Mouse (Mus musculus) ovary, postnatal 36 days (tissue): Measurements from ENCODE around the gene Mrpl40.
"Not testable (repeated sequence)": the region's sequence is repeated elsewhere in the genome, so short reads cannot be mapped to it uniquely, and the experiment has no call there.

Experiments used
- DNase-seq: peaks from one replicate; pipeline ENCODE4 v3.0.0; 2022; ENCODE audit warnings: low spot score, mixed read lengths

The Mrpl40 gene

GRCm38 (mm10) chr16:18876442-18877308, at the start of gene Mrpl40, which contains the start of gene Hira:
TSS of gene Mrpl40 (minus strand) at chr16:18876862.
TSS of gene Hira (plus strand) at chr16:18877037.
- peak; percentile 96 for DNase-seq

GRCm38 (mm10) chr16:18921771-18922170, 45.1 kb upstream of the Mrpl40 start:
- DNase-seq: no peak

GRCm38 (mm10) chr16:18916064-18916463, 39.4 kb upstream of the Mrpl40 start:
- DNase-seq: no peak

- DNase-seq: no peak
These were observed 29.0 kb upstream of the Mrpl40 start for GRCm38 (mm10) chr16:18905648-18906047.

- peak; percentile 19 for DNase-seq
These were observed 19.8 kb upstream of the Mrpl40 start for GRCm38 (mm10) chr16:18896429-18896828.

GRCm38 (mm10) chr16:18895249-18895648, 18.6 kb upstream of the Mrpl40 start:
- no peak for DNase-seq

GRCm38 (mm10) chr16:18893840-18894372, 17.2 kb upstream of the Mrpl40 start:
- no peak for DNase-seq

- DNase-seq: no peak
These were observed 7.4 kb upstream of the Mrpl40 start for GRCm38 (mm10) chr16:18884044-18884443.

- no peak for DNase-seq
These were observed 1.5 kb upstream of the Mrpl40 start for GRCm38 (mm10) chr16:18878091-18878720.

GRCm38 (mm10) chr16:18877386-18878090, 876 bp upstream of the Mrpl40 start:
- peak; percentile 45 for DNase-seq

- DNase-seq: no peak
These were observed 596 bp downstream of the Mrpl40 start for GRCm38 (mm10) chr16:18876091-18876441.

GRCm38 (mm10) chr16:18870495-18870894, 6.2 kb downstream of the Mrpl40 start:
- DNase-seq: not testable (repeated sequence)

- DNase-seq: no peak
These were observed 16.5 kb downstream of the Mrpl40 start for GRCm38 (mm10) chr16:18860186-18860585.

- DNase-seq: no peak
These were observed 18.1 kb downstream of the Mrpl40 start for GRCm38 (mm10) chr16:18858551-18858950.

- DNase-seq: not testable (repeated sequence)
These were observed 27.0 kb downstream of the Mrpl40 start for GRCm38 (mm10) chr16:18849521-18850190.

GRCm38 (mm10) chr16:18846301-18846820, 30.3 kb downstream of the Mrpl40 start:
- DNase-seq: no peak

- no peak for DNase-seq
These were observed 38.3 kb downstream of the Mrpl40 start for GRCm38 (mm10) chr16:18838346-18838745.

GRCm38 (mm10) chr16:18836468-18837208, 40.0 kb downstream of the Mrpl40 start, which contains the start of the genes 2510002D24Rik and Gm28539:
TSS of gene 2510002D24Rik (plus strand) at chr16:18836578.
TSS of gene Gm28539 (plus strand) at chr16:18836584.
- peak; percentile 88 for DNase-seq

GRCm38 (mm10) chr16:18836073-18836467, 40.6 kb downstream of the Mrpl40 start:
- no peak for DNase-seq

- DNase-seq: no peak
These were observed 43.2 kb downstream of the Mrpl40 start for GRCm38 (mm10) chr16:18833486-18833885.

- DNase-seq: no peak
These were observed 47.6 kb downstream of the Mrpl40 start for GRCm38 (mm10) chr16:18829102-18829501.
